Mouse (Mus musculus) gastrocnemius, postnatal 25 days (tissue): Measurements from ENCODE around the gene Elmod1. TPM values are rescaled to one million over a fixed set of nuclear protein-coding genes. Genes with fewer than 3 reads are reported as not detected.

Experiments
- DNase-seq: peaks from one replicate; pipeline ENCODE4 v3.0.0; 2022
- total RNA-seq, 2 experiments: library from RNA; stranded (reverse); gene quantifications; 1 replicate in 1 of 2; 2 replicates in 1 of 2; pipeline ENCODE4 v1.2.3; 2021

Gene Elmod1
- total RNA-seq, 2 experiments from 2014 or later, result not detected

- no peak for DNase-seq
Measured at GRCm38 (mm10) chr9:53906798-53907197, 68.3 kb downstream of the Elmod1 start.

- DNase-seq, result no peak
Measured at GRCm38 (mm10) chr9:53905418-53905817, 69.7 kb downstream of the Elmod1 start.

- DNase-seq, result no peak
Measured at GRCm38 (mm10) chr9:53903215-53903842, 71.8 kb downstream of the Elmod1 start.

GRCm38 (mm10) chr9:53899836-53900235, 75.3 kb downstream of the Elmod1 start:
- no peak for DNase-seq

- no peak for DNase-seq
Measured at GRCm38 (mm10) chr9:53895827-53896226, 79.3 kb downstream of the Elmod1 start.

GRCm38 (mm10) chr9:53890075-53890474, 85.0 kb downstream of the Elmod1 start:
- DNase-seq, result no peak

- no peak for DNase-seq
Measured at GRCm38 (mm10) chr9:53883588-53884280, 91.4 kb downstream of the Elmod1 start.

GRCm38 (mm10) chr9:53877423-53877822, 97.7 kb downstream of the Elmod1 start:
- no peak for DNase-seq

- DNase-seq, result no peak
Measured at GRCm38 (mm10) chr9:53873239-53873638, 101.9 kb downstream of the Elmod1 start.

Other genes starting within 250 kb of the Elmod1 start
- gene Slc35f2, start 203.8 kb downstream of the Elmod1 start, total RNA-seq, result not detected
- 1 to 10 TPM in 1 of 2 experiments, under 1 TPM in 1; 0.40 to 1.8 TPM for gene Sln, start 125.1 kb downstream of the Elmod1 start, total RNA-seq
- under 1 TPM; 0.10 to 0.11 TPM for gene Tnfaip8l3, start 93.1 kb upstream of the Elmod1 start, total RNA-seq